Mouse (Mus musculus) adrenal gland, postnatal 10 days (tissue): Measurements from ENCODE around the gene Depdc1b. TPM values are rescaled to one million over a fixed set of nuclear protein-coding genes. Genes with fewer than 3 reads are reported as not detected.

ENCODE experiments used
- DNase-seq: peaks from one replicate; pipeline ENCODE4 v3.0.0; 2021; ENCODE audit warnings: mixed read lengths
- total RNA-seq, 2 experiments: library from RNA; stranded (reverse); gene quantifications; 2 replicates each; pipeline ENCODE4 v1.2.3; 2021

Depdc1b gene
- total RNA-seq, 2 experiments from 2014 or later = 2.7 to 4.1 TPM

DNA sequence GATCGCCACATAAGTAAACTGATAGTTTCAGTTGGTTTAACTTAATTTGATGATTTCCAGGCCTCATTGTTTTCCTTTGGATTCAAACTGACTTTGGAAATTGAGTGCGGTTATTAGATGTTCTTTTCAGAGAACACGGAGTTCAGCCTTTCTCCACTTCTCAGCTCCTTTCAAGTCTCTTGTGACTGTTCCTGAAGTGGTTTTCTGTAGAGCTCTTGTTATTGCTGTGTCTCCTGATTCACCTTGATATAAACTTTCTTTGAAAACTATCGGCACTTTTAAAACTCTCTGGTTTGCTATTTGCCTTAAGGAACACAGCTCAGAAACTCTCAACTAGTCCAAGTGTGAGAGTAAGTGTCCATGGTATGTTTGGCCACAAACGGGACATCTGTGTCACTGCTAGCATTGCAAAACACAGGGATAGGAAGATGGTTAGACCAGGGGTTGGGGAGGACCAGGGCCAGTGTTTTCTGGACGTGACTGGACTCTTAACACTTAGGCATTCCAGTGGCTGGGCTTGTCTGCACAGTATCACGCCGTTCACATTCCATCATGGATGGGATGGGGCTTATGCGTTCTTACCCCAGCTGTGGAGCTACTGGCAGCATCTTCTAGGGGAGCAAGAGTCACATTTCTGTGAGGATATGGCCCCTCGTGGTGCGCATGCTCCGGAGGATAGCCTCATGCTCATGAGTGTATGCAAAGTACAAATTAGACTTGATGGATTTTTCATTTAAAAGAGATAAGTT lies 38.8 kb downstream of the Depdc1b start:
- no peak for DNase-seq

DNA sequence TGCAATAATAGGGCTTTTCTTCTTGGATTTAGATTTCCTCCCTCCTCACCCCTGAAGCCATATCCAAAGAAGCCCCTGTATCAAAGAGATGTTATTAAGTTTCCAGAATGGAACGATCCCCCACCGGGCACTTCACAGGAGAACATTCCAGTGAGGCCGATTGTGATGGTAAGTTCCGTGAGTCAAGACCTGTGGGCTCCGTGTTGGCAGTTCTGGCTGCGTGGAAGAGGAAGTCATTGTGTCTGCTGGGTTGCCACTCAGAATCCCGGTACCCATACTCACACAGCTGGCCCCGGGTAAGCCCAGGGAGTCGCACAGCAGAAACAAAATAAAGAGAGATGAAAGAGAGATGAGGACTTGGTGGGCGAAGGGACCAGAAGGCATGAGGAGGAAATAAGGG lies 41.2 kb downstream of the Depdc1b start:
- no peak for DNase-seq

DNA sequence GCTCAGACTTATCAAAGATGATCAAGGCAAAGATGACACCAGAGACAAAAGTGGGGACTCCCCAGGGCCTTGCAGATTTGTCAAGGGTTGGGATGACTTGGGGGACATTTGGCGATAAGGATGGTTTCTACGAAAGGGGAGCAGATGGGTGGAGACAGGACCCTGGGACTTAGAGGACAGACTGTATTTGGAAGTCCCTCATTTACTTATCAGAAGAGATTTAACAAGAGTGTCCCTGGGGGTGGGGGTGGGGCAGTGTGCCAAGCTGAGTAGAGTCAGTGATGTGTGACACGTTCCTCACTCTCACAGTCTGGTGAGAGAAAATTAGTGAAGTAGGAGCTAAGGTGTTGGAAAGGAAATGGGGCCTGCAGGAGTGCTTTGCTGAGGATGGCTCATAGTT lies 42.1 kb downstream of the Depdc1b start:
- DNase-seq = no peak

DNA sequence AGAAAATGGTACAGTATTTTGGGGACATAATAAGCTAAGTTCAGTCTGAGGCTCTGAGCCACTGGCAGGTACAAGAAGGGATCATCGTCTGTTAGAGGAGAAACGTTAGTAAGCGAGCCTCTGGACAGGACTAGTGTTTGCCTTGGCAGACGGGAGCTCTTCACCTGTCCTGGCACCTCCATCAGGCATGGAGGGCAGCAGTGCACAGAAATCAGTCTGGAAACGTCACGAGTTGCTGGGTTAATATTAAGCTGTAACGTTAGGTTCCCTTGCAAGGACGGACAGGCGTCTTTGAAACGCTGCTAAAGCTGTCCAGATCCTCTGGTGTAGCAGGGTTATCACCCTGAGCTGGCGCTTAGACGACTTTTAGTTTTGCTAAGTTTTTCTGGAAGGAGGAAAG lies 51.4 kb downstream of the Depdc1b start:
- no peak for DNase-seq

DNA sequence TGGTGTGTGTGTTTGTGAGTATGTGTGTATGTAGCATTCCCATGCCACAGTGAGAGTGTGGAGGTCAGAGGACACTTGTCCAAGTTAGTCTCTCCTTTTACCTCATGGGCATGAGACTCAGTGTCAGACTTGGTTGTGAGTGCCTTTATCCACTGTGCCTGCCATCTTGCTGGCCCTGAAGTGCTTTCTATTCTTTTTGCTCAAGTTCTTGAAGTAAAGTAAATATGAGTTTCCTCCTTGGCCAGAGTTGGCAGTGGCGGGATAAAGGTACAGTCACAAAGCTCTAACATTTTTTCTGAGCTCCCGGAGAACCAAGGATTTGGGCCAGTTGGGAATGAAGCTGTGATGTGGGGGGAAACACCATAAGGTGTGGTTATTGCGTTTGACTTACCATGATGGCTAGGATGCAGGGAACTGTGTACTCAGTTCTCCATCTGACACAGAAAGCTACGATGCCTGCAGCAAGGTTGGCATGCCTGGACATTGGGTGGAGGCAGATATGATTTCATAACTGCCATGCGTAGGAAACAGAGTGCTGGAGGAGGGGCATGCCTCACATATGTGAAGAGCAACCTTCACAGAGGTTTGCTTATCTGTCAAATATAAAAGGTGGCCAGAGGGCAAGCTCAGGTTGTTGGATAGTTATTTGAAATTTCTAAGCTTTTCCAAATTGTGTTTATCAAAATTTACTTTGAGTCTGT lies 54.3 kb downstream of the Depdc1b start:
- DNase-seq = no peak

DNA sequence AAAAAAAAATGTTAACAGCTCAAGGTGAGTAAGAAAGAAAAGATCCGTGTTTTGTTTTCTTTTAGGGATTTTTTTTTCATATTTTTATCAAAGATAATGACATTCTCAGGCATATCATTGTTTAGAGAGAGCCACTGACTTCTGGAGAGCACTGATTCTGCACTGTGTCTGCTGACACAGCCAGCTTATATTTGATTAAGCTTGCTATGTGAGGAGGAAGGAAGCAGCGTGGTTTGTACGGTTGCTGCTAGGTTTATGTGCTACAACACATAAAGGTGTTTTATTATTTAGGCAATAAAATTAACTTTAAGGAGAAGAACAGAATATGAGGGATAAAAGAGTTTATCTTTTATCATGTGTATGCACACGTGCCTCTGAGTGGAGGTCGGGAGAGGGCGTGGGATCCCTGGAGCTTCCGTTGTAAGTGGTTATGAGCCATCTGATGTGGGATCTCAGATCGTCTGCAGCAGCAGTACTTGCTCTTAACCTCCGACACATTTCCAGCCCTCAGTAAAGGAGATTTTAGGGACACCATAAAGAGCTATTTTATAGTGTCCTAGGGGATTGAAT lies 55.3 kb downstream of the Depdc1b start:
- DNase-seq = no peak

DNA sequence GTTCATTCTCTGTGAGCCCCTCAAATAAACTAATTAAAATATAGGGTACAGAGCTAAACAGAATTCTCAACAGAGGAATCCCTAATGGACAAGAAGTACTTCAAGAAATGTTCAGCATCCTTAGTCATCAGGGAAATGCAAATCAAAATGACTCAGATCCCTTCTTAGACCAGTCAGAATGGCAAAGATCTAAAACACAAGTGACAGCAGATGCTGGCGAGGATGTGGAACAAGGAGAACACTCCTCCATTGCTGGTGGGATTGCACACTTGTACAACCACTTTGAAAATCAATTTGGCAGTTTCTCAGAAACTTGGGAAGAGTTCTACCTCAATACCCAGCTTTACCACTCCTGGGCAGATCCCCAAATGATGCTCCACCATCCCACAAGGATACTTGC lies 57.1 kb downstream of the Depdc1b start:
- no peak for DNase-seq

DNA sequence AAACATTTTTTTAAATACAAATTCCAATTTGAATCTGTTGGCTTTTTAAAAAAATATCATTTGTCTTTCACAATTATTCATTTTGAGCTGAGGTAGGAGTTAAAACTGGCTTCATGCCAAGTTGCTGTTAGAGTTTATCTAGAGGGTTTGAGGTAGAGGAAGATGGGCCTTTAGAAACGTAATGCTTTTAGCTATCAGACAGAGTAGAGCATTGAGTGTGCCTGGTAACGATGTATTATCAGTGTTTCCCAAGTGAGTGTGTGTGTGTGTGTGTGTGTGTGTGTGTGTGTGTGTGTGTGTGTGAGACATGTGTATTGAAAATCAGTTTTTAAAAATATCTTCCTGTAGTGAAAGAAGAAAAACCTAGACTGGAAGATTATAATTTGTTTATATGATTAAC lies 60.5 kb downstream of the Depdc1b start:
- DNase-seq = no peak

DNA sequence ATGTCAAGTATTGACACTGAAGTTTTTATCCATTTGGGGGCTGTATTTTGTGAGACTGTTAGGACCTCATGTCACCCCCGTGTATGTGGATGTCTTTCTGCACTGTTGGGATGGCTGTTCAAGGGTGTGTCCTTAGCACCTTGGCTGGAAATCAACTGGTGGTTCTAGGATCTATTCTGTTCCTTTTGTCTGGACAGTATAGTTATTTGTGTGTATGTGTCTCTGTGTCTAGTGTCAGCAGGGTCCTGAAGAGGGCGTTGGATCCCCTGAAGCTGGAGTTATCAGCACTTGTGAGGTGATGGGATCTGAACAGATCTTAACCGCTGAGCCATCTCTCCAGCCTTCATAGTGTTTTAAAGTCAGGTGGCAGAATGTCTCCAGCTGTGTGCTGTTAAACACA lies 65.0 kb downstream of the Depdc1b start:
- DNase-seq = no peak

DNA sequence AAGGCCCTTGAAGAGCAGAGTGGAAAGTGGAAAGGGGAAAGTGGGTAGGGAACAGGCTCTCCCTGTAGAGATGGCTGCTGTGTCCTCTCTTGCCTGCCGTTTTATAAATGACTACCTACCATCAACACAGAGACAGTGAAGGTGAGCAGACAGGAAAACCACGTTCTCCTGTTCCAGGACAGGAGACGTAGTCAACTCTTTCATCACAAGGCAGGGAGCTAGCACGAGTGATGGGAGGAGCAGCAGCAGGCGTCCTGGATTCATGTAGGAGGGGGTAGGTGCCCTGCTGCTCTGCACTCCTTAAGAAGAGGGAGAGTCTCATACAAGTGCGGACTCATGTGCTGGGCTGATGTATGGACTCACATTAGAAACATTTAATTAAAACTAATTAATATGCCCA lies 66.9 kb downstream of the Depdc1b start:
- DNase-seq = no peak

DNA sequence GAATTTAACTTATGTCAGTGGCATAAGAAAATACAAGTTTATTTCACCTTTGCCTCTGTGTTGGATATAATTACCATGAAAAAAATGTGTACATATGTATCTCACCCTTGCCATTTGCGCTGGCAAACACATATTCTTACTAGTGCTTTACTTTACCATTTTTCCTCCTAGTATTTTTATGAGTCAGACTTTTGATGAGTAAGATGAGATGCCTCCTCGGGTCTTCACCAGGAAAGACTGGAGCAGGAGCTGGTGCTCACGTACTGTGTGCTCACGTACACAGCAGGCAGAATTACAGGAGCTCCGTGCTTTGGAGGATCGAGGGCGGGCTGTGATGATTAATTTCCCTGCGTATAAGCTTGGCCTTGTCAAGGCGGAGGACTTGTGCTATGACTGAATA lies 69.9 kb downstream of the Depdc1b start:
- no peak for DNase-seq

DNA sequence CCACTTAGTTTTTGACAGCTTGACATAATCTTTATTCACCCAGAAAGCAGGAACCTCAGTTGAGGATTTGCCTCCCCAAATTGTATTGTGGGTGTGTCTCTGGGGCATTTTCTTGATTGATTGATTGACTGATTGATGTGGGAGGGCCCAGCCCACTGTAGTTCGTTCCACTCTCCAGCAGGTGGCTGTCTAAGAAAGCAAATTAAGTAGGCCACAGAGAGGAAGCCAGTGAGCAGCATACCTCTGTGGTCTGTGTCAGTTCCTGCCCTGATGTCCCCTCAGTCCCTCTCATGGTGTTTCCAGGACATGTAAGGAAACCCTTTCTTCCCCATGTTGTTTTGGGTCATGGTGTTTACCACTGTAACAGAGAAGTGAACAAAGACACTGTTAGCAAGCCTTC lies 74.4 kb downstream of the Depdc1b start:
- peak; percentile 34 for DNase-seq

DNA sequence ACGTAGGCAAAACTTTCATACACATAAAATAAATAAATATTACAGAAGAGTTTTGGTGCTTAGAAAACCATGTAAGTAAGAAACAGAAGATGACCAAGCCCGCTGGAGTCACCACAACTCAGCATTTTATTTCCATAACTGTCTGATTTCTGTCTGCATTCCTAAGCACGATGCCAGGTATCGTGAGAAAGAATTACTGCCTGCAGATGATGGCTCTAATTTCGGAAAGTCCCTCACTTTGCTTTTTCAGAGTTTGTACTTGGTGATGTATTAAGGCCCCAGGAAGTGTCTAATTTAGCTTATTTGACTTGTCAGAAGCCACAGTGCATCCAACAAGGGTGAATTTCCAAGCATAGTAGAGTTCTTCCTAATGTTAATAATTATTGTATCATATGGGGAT lies 87.1 kb downstream of the Depdc1b start:
- no peak for DNase-seq

DNA sequence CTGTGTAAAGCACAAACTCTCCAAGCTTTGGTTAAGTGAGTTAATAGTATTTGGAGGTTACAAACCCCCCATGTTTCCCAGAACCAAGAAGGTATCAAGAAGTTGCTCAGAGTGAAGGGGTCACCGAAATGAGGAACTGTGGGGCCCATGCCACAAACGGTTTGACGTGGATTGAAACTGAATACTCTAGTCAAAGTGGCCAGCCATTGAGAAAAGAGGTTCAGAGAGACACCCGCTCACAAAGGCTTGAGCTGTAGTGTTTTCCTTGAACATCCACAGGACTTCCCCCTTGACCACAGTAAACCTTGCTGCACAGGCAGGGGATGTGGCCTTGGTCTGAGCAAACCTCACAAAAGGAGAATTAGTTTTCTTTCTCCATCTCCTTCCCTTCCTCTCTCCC lies 88.2 kb downstream of the Depdc1b start:
- no peak for DNase-seq

DNA sequence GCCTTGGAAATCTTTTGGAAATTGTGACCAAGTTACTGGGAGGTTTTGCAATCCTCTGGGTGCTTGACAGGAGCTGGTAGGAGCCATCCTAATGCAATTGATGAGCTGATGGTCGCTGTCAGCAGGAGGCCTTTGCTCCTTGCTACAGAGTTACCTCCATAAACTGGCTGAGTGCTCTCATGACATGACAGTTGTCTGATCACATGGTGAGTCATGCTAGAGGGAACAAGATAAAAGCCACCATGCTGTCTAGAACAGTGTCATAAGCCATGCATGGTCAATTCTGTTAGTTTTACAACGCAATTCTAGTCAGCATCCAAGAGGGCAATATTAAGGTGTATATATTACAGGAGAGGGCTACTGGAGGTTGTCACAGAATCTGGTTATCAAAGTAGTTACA lies 99.3 kb downstream of the Depdc1b start:
- no peak for DNase-seq

DNA sequence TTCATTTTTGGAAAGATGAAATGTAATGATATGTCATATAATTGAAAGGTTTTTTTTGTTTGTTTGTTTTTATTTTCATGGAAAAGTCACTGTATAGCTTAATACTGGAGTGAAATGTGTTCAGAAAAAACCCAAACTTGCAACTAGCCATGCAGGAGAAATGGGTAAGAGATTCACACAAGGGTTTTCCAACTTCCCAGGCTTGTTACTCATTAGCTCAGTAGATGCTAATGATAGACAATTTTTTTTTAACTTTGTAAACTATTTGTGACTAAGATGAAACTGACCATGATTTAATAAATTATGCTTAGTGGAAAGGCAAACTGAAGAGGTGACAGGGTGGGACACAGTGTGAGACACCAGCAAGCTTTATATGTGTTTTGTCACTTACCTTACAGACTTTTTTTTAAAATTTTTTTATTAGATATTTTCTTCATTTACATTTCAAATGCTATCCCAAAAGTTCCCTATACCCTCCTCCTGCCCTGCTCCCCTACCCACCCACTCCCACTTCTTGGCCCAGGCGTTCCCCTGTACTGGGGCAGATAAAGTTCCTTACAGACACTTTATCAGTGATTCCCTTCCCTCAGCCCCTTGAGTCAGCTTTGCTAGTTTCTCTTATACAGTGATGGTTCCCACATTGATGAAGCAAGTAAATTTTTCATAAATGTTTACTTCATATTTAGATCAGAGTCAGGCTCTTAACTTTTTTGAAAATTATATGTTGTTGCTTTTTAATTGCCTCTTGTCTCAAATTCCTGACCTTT lies 102.8 kb downstream of the Depdc1b start:
- DNase-seq = no peak

DNA sequence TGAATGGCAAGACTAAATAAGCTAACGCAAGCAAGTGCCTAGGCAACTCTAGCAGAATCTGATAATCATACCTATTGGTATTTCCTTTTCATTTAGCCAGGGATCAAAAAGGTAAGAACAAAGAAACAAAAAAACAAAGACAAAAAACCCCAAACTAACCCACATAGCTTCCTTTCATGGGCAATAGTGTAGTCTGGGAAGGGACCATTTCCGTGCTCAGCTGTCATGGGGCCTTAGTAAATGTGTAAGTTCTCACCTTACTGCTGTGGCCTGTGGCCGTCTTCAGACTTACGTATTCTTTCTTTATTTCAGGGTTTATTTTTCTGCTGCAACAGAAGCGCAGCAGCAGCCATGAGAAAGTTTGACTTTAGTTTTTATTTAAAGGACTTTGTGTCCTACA lies 110.2 kb downstream of the Depdc1b start:
- no peak for DNase-seq

DNA sequence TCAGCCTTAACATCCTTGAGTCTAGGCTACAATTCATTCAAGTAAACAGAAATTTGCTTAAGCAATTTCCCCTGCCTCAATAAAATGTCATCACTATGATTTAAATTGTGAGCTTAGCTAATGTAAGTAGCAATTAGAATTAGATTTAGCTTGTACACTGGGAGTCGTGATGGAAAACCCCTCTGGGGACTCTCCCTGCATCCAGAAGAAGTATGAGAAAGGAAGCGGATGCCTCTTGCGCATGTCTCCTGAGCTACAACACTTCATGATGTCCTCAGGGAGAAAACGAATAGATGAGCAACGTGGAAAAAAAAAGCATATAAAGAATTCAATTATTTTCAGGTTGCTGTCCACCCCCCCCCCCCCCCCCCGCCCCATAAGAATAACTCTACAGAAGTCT lies 112.7 kb downstream of the Depdc1b start:
- no peak for DNase-seq

DNA sequence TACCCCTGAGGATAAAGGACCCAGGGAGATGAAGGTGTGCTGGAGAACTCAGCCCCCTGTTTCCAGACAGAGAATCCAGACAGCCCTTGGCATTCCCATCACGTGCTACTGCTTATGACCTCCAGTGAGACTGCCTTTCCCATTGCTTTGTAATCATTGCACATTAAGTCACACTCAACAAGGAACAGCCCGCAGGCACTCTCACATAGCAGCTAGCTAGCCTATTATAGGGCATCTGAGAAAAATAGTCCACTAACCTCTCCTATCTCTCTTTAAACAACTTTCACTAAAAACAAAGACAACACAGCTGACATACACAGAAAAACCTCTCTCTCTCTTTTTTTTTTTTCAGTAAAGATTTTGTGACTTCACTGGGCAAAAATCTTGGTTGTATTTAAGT lies 113.5 kb downstream of the Depdc1b start:
- no peak for DNase-seq

DNA sequence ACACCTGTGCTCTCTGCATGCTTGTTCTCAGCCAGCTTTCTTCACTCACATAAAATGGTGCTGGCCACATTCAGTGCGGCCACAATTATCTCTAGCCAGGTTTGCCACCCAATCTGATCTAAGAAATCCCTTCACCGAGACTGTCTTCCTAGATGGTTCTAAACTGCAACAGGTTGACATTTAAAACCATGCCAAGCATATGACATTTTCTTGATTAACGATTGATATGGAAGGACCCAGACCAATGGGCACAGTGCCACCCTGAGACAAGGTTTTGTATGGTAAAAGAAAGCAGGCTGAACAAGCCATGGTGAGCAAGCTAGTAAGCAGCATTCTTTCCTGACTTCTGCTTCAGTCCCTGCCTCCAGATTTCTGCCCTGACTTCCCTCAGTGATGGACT lies 115.6 kb downstream of the Depdc1b start:
- DNase-seq = peak; percentile 11

DNA sequence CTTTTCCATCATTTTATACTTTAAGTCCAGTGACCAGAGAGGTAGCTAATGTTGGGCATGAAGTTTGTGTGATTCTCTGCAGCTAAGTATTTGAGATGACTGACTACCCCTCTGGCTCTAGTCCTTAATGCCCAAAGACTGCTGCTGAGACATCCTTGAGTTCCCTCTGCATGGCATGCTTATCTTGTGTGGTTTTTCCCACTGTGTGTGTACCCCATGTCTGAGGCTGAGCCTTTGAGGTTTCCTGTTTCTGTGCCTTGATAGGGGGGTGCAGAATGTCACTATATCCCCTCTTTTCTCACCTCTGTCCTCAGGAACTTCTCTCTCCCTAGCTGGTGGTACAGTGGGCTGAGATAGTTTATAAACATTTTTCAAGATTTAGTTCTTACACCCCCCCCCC lies 119.6 kb downstream of the Depdc1b start:
- DNase-seq = no peak

DNA sequence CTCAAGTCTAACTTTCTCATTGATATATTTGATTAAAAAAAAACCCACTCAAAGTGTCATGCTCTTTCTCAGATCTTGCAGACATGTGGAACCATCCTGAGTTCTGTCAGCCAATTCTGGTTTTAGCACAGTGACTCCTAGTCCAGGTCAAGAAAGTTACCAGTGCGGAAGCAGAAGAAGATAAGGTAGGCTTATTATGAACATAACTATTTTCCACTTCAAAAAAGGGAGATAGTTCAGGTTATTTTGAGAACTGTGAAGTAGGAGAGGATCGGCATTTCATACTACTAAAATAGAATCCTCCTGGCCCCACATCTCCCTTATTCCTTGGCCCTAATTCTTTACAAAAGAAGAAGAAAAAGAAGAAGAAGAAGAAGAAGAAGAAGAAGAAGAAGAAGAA lies 121.3 kb downstream of the Depdc1b start:
- DNase-seq = no peak

DNA sequence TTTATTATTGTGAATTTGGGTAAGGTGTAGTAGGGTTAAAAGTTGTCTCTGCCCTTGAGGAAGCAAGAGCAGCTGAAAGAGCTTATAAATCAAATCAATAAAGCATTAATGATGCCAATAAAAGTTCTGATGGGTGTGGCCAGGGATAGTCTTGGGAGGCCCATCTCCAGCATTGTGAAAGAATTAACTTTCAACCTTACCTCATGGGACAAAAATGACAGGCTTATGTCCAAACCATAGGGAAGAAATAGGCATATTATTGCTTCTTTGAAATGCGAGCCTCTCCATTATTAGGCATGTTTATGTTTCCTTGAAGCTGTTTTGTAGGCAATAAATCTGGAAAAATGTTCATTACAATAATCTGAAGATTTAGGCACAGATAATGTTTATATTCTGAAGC lies 122.9 kb downstream of the Depdc1b start:
- no peak for DNase-seq
